Mouse (Mus musculus): ENCODE results near the gene Gtf2ird1. TPM values are rescaled to one million over a fixed set of nuclear protein-coding genes. Genes with fewer than 3 reads are reported as not detected.
"Not testable (repeated sequence)": the region's sequence is repeated elsewhere in the genome, so short reads cannot be mapped to it uniquely, and the experiment has no call there.

Gene Gtf2ird1
- polyA plus RNA-seq, 1 experiment from 2014 or later: 64.9 TPM

GRCm38 (mm10) chr5:134353117-134353516, 103.4 kb downstream of the Gtf2ird1 start:
- H3K27me3 ChIP-seq (replicated peaks): no peaks in the 10 kb centered on the region
- no peak overlapping the region for H3K4me3 ChIP-seq (replicated peaks)
- H3K9ac ChIP-seq (replicated peaks): no peak overlapping the region
- WGBS: 82% methylated on average over 4 of the region's 4 CpGs
- no peak overlapping the region for H3K4me2 ChIP-seq
- H3K4me1 ChIP-seq: peaks cover 5% of the 10 kb centered on the region
- no peaks in the 10 kb centered on the region for H3K9me3 ChIP-seq (replicated peaks)
- H3K36me3 ChIP-seq: peaks cover 11% of the 10 kb centered on the region
- ATAC-seq (ENCODE audit: low FRiP score): no peak
- H3K27ac ChIP-seq (replicated peaks): no peak overlapping the region

DNA sequence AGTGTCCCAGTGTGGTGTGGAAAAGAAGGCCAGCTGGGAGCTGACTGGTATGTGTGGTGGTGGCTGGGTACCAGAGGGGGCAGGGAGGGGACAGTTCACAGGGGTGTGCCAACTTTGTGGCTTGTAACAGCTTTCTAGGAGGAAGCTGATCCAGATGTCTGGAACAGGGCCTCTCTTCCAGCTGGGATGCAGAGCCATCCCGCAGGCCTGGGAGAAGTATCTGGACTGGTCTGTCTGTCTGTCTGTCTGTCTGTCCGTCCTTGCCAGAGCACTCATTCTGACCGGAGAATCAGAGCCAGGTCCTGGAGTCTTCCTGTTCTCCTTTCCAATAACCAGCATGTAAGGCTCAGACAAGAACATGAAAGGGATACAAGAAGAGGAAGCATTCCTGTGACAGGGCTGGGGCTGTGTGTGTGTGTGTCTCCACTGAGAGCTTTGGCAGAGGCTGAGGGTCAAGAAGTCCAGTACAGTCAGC, 104.0 kb downstream of the Gtf2ird1 start:
- Histone ChIP-seq H3K4me2 (no peak overlapping the region), H3K27ac (replicated peaks) (no peak overlapping the region), H3K9ac (replicated peaks) (no peak overlapping the region), H3K4me1 (peaks cover 5% of the 10 kb centered on the region), H3K9me3 (replicated peaks) (no peaks in the 10 kb centered on the region), H3K27me3 (replicated peaks) (no peaks in the 10 kb centered on the region), H3K36me3 (peaks cover 6% of the 10 kb centered on the region; the same call in 1 of the 2 replicates), H3K4me3 (replicated peaks) (no peak overlapping the region)
- 94% methylated on average over 3 of the region's 3 CpGs for WGBS
- ATAC-seq (ENCODE audit: low FRiP score): no peak

DNA sequence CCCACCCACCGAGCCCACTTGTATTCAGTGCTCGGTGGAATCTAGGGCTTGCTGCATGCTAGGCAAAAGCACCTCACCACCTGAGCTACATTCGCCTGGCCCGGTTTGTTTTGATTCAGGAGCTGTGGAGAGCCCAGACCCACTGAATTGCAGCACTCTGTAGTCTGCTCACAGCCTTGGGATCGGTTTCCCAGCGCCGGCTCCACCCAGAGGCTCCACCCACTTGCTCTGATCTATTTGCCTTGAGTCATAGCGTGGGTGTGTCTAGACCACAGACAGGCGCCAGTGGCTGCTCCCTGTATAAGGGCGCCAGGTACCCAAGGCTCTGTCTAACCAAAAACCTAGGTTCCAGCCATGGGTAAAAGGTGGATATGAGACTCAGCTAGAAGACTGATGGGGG, 105.9 kb downstream of the Gtf2ird1 start:
- Histone ChIP-seq H3K4me1 (peaks cover 5% of the 10 kb centered on the region), H3K4me3 (replicated peaks) (no peak overlapping the region; the same call in 1 of the 2 replicates), H3K9ac (replicated peaks) (no peak overlapping the region), H3K4me2 (peak overlapping the region; percentile 35), H3K27me3 (replicated peaks) (no peaks in the 10 kb centered on the region), H3K36me3 (no peaks in the 10 kb centered on the region), H3K9me3 (replicated peaks) (no peaks in the 10 kb centered on the region), H3K27ac (replicated peaks) (no peak overlapping the region)
- ATAC-seq (ENCODE audit: low FRiP score): peak; percentile 57; the same call in 1 of the 2 replicates
- WGBS: 20% methylated on average over 10 of the region's 10 CpGs

DNA sequence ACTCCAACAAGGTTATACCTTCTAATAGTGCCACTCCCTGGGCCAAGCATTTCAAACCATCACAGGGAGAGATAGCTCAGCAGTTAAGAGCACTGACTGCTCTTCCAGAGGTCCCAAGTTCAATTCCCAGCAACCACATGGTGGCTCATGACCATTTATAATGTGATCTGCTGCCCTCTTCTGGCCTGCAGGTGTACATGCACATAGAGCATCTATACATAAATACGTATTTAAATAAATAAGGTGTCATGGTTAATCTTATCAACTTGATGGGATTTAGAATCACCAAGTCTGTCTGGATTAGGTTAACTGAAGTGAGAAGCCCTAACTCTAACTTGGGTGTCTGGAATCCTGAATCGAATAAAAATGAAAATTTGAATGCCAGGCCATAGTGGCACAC, 109.5 kb downstream of the Gtf2ird1 start:
- Histone ChIP-seq H3K27ac (replicated peaks) (no peak overlapping the region), H3K9me3 (replicated peaks) (no peaks in the 10 kb centered on the region), H3K4me1 (peaks cover 5% of the 10 kb centered on the region), H3K4me2 (no peak overlapping the region), H3K36me3 (no peaks in the 10 kb centered on the region), H3K4me3 (replicated peaks) (no peak overlapping the region), H3K27me3 (replicated peaks) (no peaks in the 10 kb centered on the region), H3K9ac (replicated peaks) (no peak overlapping the region)
- ATAC-seq (ENCODE audit: low FRiP score): no peak
- 78% methylated on average over 2 of the region's 2 CpGs for WGBS

DNA sequence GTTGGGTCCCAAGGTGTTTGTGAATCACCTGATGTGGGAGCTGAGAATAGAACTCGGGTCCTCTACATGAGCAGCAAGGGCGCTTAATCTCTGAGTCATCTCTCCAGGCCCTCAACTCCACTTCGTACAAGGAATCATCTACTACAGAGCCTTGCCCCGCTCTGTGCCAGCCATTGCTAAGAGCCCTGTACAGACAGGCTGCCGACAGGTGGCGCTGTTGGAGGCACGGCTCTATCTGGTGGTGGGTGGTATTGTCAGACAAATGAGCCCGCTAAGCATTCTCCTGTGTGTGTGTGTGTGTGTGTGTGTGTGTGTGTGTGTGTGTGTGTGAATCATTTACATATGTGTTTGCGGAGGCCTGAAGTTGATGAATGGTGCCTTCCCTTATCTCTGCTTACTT, 111.1 kb downstream of the Gtf2ird1 start:
- H3K9me3 ChIP-seq (replicated peaks): no peaks in the 10 kb centered on the region
- no peak for ATAC-seq (ENCODE audit: low FRiP score)
- H3K27ac ChIP-seq (replicated peaks): no peak overlapping the region
- H3K4me3 ChIP-seq (replicated peaks): no peak overlapping the region
- no peak overlapping the region for H3K4me2 ChIP-seq
- no peaks in the 10 kb centered on the region for H3K36me3 ChIP-seq
- H3K27me3 ChIP-seq (replicated peaks): no peaks in the 10 kb centered on the region
- no peak overlapping the region for H3K9ac ChIP-seq (replicated peaks)
- peaks cover under 1% of the 10 kb centered on the region for H3K4me1 ChIP-seq
- 86% methylated on average over 9 of the region's 9 CpGs for WGBS

DNA sequence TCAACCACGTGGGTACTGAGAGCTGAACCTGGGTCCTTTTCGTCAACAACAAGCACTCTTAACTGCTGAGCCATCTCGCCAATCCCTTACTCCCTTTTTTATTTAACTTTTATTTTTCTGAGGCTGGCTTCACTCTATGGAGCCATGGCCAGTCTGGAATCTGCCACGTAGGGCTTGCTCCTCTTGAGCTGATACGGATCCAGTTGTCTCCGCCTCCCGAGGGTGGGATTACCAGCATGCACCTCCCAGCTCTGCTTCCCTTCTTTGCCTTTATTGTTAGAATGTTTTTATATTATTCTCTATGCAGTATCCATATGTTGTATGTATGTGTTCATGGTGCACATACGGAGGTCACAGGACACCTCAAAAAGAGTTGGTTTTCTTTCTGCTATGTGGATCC, 112.4 kb downstream of the Gtf2ird1 start:
- no peak overlapping the region for H3K27ac ChIP-seq (replicated peaks)
- no peak for ATAC-seq (ENCODE audit: low FRiP score)
- no peak overlapping the region for H3K9ac ChIP-seq (replicated peaks)
- no peaks in the 10 kb centered on the region for H3K36me3 ChIP-seq
- no peak overlapping the region for H3K4me2 ChIP-seq
- no peaks in the 10 kb centered on the region for H3K27me3 ChIP-seq (replicated peaks)
- H3K9me3 ChIP-seq (replicated peaks): no peaks in the 10 kb centered on the region
- no peak overlapping the region for H3K4me3 ChIP-seq (replicated peaks)
- no peaks in the 10 kb centered on the region for H3K4me1 ChIP-seq
- 87% methylated on average over 8 of the region's 8 CpGs for WGBS

DNA sequence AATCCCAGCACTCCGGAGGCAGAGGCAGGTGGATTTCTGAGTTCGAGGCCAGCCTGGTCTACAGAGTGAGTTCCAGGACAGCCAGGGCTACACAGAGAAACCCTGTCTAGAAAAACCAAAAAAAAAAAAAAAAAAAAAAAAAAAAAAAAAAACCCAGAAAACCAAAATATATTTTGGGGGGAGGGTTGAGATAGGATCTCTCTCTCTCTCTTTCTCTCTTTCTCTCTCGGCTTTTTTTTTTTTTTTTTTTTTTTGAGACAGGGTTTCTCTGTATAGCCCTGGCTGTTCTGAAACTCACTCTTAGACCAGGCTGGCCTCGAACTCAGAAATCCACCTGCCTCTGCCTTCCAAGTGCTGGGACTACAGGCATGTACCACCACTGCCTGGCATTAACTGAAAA, 113.0 kb downstream of the Gtf2ird1 start:
- H3K4me2 ChIP-seq; H3K27ac ChIP-seq (replicated peaks); H3K9me3 ChIP-seq (replicated peaks); H3K4me1 ChIP-seq; H3K9ac ChIP-seq (replicated peaks); H3K36me3 ChIP-seq; H3K4me3 ChIP-seq (replicated peaks); H3K27me3 ChIP-seq (replicated peaks); ATAC-seq (ENCODE audit: low FRiP score): not testable (repeated sequence)
- 92% methylated on average over 3 of the region's 4 CpGs for WGBS

DNA sequence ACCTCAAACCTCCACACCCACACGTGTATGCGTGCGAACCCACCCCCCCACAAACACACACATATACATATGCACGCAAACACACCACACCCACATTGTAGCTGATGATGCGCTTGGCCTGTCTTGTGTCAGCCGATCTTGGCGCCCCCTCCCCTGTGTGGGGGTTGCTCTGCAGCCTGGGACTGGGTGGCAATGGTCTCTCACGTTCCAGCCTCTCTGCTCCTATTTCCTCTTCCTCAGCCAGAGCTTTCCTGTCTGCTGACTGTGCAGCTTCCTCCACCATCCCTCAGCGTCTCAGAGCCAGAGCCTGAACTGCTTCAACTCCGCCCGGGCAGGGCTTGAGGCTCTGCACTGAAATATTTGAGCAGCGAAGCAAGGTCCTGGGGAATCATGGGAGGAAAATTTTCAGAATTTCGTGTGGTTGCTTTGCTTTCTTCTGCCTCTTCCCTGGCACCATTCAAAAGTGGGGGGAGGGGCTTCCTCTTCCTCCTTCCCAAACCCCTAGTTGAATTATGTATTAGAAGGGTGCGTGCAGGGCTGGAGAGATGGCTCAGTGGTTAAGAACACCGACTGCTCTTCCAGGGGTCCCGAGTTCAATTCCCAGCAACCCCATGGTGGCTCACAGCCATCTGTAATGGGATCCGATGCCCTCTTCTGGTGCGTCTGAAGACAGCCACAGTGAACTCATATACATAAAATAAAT, 113.9 kb downstream of the Gtf2ird1 start:
- Histone ChIP-seq H3K9ac (replicated peaks) (no peak overlapping the region), H3K36me3 (no peaks in the 10 kb centered on the region), H3K4me3 (replicated peaks) (no peak overlapping the region), H3K27me3 (replicated peaks) (no peaks in the 10 kb centered on the region), H3K4me2 (no peak overlapping the region), H3K9me3 (replicated peaks) (no peaks in the 10 kb centered on the region), H3K27ac (replicated peaks) (no peak overlapping the region), H3K4me1 (no peaks in the 10 kb centered on the region)
- 81% methylated on average over 18 of the region's 18 CpGs for WGBS
- ATAC-seq (ENCODE audit: low FRiP score): no peak

DNA sequence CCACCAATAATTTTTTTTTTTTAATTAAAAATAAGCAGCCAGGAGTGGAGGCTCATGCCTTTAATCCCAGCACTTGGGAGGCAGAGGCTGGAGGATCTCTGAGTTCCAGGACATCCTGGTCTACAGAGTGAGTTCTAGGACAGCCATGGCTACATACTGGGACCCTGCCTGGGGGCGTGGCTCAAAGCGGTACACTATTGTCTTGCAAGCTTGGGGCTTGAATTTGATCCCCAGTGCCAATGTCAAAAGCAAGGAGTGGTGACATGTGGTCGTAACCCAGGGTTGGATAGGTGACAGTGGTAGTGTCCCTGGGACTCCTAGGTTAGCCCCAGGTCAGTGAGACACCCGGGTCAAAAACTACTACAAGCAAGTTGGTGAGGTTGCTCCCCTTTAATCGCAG, 114.8 kb downstream of the Gtf2ird1 start:
- WGBS: 94% methylated on average over 5 of the region's 5 CpGs
- no peaks in the 10 kb centered on the region for H3K9me3 ChIP-seq (replicated peaks)
- no peak overlapping the region for H3K4me2 ChIP-seq
- no peaks in the 10 kb centered on the region for H3K36me3 ChIP-seq
- no peaks in the 10 kb centered on the region for H3K27me3 ChIP-seq (replicated peaks)
- no peak overlapping the region for H3K27ac ChIP-seq (replicated peaks)
- H3K9ac ChIP-seq (replicated peaks): no peak overlapping the region
- H3K4me3 ChIP-seq (replicated peaks): no peak overlapping the region
- no peak for ATAC-seq (ENCODE audit: low FRiP score)
- H3K4me1 ChIP-seq: no peaks in the 10 kb centered on the region

DNA sequence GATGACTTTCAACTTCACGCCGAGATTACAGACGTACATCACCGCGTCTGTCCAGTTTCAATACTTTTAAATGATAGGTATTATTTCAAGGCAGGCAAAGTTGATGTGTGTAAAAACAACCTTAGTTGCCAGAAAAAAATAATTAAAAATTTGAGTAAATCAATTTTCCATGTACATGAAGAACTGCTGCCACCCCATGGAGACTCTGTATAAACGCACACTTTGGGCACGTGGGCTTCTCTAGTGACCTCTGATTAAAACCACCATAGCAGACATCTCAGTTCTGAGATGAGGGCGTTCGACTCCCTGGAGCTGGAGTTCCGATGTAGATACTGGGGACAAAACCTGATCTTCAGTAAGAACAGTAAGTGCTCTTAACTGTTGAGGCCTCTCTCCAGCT, 115.2 kb downstream of the Gtf2ird1 start:
- Histone ChIP-seq H3K4me1 (no peaks in the 10 kb centered on the region), H3K36me3 (no peaks in the 10 kb centered on the region), H3K4me3 (replicated peaks) (no peak overlapping the region), H3K9me3 (replicated peaks) (no peaks in the 10 kb centered on the region), H3K4me2 (no peak overlapping the region), H3K27ac (replicated peaks) (no peak overlapping the region), H3K27me3 (replicated peaks) (no peaks in the 10 kb centered on the region), H3K9ac (replicated peaks) (no peak overlapping the region)
- 72% methylated on average over 10 of the region's 10 CpGs for WGBS
- no peak for ATAC-seq (ENCODE audit: low FRiP score)

GRCm38 (mm10) chr5:134340101-134340522, 116.4 kb downstream of the Gtf2ird1 start:
- ATAC-seq (ENCODE audit: low FRiP score): no peak
- no peak overlapping the region for H3K9ac ChIP-seq (replicated peaks)
- no peaks in the 10 kb centered on the region for H3K36me3 ChIP-seq
- H3K27me3 ChIP-seq (replicated peaks): no peaks in the 10 kb centered on the region
- WGBS: 14% methylated on average over 6 of the region's 6 CpGs
- H3K4me1 ChIP-seq: no peaks in the 10 kb centered on the region
- H3K9me3 ChIP-seq (replicated peaks): no peaks in the 10 kb centered on the region
- H3K4me3 ChIP-seq (replicated peaks): no peak overlapping the region
- no peak overlapping the region for H3K27ac ChIP-seq (replicated peaks)
- H3K4me2 ChIP-seq: no peak overlapping the region

DNA sequence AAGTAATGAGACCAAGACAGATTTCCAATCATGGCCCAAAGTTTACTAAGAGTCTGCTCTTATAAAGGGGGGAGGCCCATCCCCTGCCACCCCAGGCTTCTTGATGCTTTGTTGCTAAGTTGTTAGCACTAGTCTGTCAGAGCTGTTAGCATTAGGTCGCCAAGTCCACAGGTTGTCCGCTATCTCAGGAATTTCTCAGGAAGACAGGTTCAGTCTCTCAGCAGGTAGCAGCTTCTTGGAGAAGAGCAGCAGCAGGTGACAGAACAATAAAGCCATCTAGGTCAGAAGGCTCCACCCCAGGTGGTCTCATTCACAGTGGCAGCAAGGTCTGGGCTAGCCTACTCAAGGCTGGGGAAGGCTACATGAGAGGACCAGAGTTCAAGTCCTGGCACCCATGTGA, 119.5 kb downstream of the Gtf2ird1 start:
- H3K9me3 ChIP-seq (replicated peaks); ATAC-seq (ENCODE audit: low FRiP score); H3K9ac ChIP-seq (replicated peaks); H3K36me3 ChIP-seq; H3K4me2 ChIP-seq; H3K27ac ChIP-seq (replicated peaks); H3K4me3 ChIP-seq (replicated peaks); H3K4me1 ChIP-seq; H3K27me3 ChIP-seq (replicated peaks): not testable (repeated sequence)
- 61% methylated on average over 2 of the region's 2 CpGs for WGBS
